Mouse (Mus musculus) hindlimb bud, embryonic 11.5 days (tissue): ENCODE measurements at regions not wholly inside any gene's neighbourhood (a gene's known extent, or its start where the extent isn't known, plus 50 kb on each side); places are given as distances from the start of the nearest gene placed in this dataset.
A peak's percentile ranks its signal among the peaks of the same experiment; 100 is the strongest.

Source experiments
- DNase-seq: peaks from one replicate; pipeline ENCODE4 v3.0.0-alpha.2; 2012; ENCODE audit warnings: low read depth, low spot score; ENCODE audit errors: extremely low spot score

DNA sequence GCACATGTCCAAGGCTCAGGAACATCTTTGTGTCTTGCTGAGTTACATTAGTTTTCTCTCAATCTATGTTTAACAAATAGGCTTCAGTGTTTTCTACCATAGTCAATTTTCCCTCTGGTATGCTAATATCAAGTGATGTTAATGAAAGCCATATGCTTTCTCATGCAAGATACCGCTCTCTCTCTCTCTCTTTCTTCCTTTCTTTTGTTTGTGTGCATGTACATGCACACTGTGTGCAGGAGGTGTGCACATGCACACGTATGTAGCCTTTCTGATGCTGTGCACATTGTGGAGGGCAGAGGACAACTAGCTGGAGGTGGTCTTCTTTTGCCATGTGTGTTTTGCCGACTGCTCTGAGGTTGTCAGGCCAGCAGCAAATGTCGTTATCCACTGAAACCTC, 69.0 kb upstream of the Klf12 start:
- DNase-seq, result no peak

DNA sequence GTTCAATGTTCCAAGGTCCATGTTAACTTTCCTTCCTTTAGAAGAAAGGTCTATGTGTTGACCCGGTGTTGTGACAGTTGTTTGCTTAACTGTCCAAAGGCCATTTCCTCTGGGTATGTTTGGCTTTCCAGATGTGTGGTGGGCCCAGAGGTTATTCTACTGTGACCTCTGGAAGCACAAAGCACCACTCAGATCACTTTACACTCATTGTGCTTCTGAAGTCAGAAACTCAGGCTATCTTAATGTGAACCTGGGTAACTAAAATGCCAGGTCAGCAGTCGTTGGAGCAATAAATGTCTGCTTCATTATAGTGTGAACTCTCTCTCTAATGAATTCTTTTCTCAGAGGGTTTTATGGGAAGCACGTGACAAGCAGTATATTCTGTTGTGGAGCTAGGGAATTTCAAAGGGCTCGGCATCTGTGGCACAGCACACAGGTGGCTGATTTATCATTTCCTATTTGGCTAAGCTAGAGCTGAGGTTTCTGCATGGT, 68.5 kb upstream of the Klf12 start:
- DNase-seq, result peak; percentile 97

DNA sequence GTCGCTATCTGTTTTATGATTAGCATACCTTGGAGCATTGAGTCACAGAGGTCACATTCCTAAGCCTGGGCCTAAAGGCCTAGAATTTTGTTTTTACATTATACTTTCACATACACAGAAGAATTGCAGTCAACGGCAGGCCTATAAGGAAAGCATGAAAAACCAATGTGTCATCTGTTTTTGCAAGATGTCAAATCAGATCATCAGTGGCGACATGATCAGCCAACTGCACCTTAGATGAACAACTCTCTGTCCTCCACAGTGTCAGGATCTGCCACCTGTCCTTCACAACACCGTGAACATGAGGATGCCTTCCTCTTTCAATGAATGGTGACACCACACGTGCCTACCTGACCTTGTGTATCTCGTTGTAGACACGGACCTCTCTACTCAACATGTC, 66.5 kb upstream of the Klf12 start:
- DNase-seq, result no peak

- DNase-seq, result no peak
These were observed 65.7 kb upstream of the Klf12 start for GRCm38 (mm10) chr14:100350021-100350790.

DNA sequence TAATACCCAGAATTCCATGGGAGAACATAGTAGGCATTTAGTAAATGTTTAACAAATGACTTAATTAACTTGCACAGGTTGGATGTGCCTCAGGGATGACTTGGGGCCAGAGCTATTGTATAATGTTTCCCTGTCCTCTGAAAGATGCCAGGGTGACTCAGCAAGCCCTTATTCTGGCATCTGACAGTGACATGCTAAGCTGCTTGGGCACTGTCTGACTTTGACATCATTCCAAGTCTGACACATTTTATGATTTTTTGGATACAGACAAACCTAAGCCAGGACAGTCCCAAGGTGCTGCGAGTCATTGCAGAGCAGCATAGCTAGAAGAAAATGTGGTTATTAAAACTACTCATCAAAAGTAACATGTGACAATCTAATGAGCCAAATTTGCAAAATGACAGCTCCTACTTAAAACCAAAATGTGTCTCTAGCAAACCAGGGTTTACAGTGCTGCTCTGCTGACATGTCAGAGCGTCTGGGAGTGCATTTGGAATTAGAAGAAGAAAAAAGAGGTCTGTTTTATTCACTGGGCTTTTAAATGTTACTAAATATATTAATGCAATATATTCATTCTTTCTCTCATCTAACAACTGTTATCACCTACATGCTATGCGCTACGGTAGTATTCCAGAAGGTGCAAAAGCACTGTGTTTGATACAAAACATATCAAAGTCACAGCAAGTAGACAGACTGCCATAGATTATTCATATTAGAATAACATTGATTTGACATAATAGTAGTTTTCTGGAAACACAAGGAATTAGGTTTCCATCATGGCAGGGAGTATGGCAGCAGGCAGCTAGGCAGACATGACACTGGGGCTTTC, 64.1 kb upstream of the Klf12 start:
- no peak for DNase-seq

DNA sequence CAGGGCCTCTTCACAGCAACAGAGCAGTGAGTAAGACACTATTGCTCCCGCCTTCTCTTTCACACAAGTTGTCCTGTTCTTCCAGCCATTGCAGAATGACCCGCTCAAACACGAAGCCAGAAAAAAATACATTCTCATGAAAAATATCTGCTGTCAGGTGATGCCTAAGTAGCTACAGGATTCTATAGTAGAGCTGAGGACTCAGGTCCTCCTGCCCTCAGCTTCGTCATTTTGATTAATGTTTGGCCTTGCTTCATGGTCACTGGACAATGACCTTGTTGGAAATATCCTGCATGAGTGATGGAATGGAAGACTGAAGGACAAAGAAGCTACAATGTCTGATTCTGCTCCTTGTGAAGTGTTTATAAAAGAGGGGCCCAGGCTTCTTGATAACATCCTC, 52.4 kb upstream of the Klf12 start:
- DNase-seq, result no peak
